Mouse (Mus musculus) naive thymus-derived CD4-positive, alpha-beta T cell, adult 2 months (primary cell): ENCODE results near the gene Slc45a2.

Source experiments
- DNase-seq: peaks from one replicate; pipeline ENCODE4 v3.0.0-alpha.2; 2011; ENCODE audit warnings: low read depth

Slc45a2 gene

GRCm38 (mm10) chr15:11066299-11066698, 65.8 kb downstream of the Slc45a2 start:
- no peak for DNase-seq

- no peak for DNase-seq
Measured at GRCm38 (mm10) chr15:11067891-11068290, 67.4 kb downstream of the Slc45a2 start.

GRCm38 (mm10) chr15:11075726-11076361, 75.3 kb downstream of the Slc45a2 start:
- no peak for DNase-seq
